Mouse (Mus musculus): Measurements from ENCODE around the gene Slc7a11.
"Not testable (repeated sequence)": the region's sequence is repeated elsewhere in the genome, so short reads cannot be mapped to it uniquely, and the experiment has no call there.

Gene Slc7a11

GRCm38 (mm10) chr3:50443421-50443916 lies at the start of gene Slc7a11:
TSS of gene Slc7a11 (minus strand) at chr3:50443614.
- in situ Hi-C loops (cut with MboI; ENCODE audit: low sequenced_read_pairs): no loop called here

GRCm38 (mm10) chr3:50491678-50492077 lies 48.3 kb upstream of the Slc7a11 start:
- in situ Hi-C loops (cut with MboI; ENCODE audit: low sequenced_read_pairs): no loop called here

- in situ Hi-C loops (cut with MboI; ENCODE audit: low sequenced_read_pairs): no loop called here
These were observed 40.7 kb upstream of the Slc7a11 start for GRCm38 (mm10) chr3:50484076-50484475.

DNA sequence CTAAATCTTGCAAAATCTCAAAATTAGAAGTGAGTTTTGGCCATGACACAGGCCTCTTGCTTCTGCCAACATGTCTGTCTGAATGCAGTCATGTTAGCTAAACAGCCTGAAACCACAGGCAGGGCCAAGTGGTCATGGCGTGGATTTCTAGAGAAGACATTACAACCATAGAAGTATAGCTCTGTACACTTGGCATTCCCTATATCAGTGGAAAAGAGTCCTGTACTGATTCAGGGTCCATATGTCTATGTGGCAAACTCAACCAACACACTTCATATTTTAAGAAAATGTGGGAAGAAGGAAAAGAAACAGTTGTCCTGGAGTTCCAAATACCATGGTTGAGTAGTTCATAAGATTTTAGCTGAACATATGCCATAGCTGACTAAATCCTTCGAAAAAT lies 18.8 kb upstream of the Slc7a11 start:
- in situ Hi-C loops (cut with MboI; ENCODE audit: low sequenced_read_pairs): no loop called here

DNA sequence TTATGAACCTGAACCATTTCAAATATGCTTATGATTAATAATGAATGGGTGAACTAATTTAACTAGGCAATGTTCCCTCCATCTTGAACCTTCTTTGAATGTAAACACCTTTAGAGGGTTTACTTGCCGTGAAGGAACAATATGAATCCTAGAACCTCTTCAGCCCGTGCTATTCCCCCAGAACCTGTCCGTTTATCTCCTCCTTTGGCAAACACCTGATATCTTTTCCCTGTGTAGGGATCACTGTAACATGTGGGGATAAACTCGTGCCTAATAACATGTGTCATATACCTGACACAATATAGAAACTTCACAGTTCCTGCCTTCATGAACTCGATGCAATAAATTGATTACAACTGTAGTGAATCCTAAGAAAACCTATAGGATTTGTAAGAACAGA lies 13.7 kb upstream of the Slc7a11 start:
- in situ Hi-C loops (cut with MboI; ENCODE audit: low sequenced_read_pairs): no loop called here

DNA sequence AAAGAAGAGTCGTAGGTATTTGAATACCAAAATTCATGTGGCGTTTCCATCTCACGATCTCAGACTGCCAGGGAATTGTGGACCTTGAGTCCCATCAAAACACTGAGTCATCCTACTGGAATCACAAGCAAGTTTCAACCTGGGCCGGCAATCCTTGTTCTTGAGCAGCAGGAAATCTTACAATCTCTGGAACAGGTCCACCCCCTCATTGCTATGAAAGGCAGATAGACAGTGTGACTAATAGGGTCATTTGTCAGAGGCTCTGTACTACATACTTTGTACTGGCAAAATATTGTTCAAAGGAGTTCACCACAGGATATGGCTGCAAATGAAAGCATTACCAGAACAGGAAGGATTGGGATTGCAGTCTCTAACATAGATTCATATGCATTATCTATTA lies 13.2 kb upstream of the Slc7a11 start:
- in situ Hi-C loops (cut with MboI; ENCODE audit: low sequenced_read_pairs): no loop called here

GRCm38 (mm10) chr3:50456023-50456422 lies 12.6 kb upstream of the Slc7a11 start:
- in situ Hi-C loops (cut with MboI; ENCODE audit: low sequenced_read_pairs): no loop called here

GRCm38 (mm10) chr3:50445050-50445775 lies 1.8 kb upstream of the Slc7a11 start:
- in situ Hi-C loops (cut with MboI; ENCODE audit: low sequenced_read_pairs): no loop called here

GRCm38 (mm10) chr3:50443942-50444341 lies 528 bp upstream of the Slc7a11 start:
- in situ Hi-C loops (cut with MboI; ENCODE audit: low sequenced_read_pairs): no loop called here

- in situ Hi-C loops (cut with MboI; ENCODE audit: low sequenced_read_pairs): no loop called here
These were observed 797 bp downstream of the Slc7a11 start for GRCm38 (mm10) chr3:50442341-50443292.

- in situ Hi-C loops (cut with MboI; ENCODE audit: low sequenced_read_pairs): no loop called here
These were observed 2.1 kb downstream of the Slc7a11 start for GRCm38 (mm10) chr3:50441330-50441729.

DNA sequence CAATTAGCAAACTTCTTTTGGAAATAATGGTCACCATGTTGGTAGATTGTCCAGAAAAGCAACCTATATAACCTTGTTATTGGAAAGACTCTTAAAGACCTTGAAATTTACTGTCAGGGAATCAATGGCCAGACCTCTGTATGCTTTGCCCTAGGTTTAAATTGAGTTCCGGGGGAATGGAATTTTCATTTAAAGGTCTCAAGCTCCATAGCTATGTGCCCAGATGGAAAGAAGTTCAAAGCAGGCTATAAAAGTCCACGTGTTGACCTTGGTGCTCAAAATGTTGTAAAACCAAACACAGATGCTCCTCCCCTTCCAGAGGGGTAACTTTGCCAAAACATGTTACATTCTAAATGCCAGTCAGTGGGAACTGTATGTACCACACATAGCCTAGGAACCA lies 3.0 kb downstream of the Slc7a11 start:
- in situ Hi-C loops (cut with MboI; ENCODE audit: low sequenced_read_pairs): no loop called here

GRCm38 (mm10) chr3:50439429-50439828 lies 4.0 kb downstream of the Slc7a11 start:
- in situ Hi-C loops (cut with MboI; ENCODE audit: low sequenced_read_pairs): no loop called here

DNA sequence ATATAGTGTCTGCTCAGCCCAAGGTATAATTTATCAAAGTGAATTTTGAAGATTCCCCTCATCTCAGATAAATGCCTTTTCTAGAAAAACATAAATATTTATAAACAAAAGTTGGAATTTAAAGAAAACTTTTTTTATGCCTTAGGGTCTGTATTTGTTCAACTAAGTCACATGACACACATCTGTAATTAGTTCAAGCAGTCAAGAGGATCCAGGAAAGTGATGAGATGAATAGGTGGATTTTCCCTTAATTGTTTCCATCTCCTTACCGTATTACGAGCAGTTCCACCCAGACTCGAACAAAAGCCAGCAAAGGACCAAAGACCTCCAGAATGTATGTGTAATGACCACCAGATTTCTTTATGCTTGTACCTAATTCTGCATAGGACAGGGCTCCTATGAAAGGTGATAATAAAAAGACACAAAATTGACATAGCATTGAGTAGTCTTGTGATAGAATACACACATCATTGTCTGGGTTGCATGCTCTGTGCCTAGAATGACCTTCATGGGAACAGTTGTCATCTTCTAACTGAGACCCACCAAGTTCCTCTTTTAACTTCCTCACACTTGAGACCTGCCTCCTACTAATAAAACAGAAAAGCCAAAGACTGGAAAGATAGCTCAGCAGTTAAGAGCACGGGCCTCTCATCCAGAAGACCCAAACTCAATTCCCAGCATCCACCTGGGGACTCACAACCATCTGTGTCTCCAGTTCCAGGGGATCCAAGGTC lies 4.7 kb downstream of the Slc7a11 start:
- in situ Hi-C loops (cut with MboI; ENCODE audit: low sequenced_read_pairs): no loop called here

DNA sequence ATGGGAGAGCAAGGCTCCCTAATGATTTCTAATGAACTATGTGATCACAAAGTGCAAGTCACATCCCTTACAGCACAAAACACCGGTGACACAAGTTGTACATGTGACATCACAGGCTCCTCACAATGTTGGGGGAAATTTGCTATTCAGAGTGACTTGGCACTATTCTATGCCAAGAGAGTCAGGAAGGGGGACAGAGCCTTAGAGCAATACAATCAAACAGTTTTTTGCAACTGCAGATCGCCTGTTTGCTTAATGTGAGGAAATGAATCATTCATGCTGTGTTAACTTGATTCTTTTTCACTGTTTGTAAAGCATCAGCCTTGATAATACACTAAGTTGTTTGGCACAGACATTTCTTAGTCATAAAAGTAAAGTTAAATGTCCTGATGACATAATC lies 5.3 kb downstream of the Slc7a11 start:
- in situ Hi-C loops (cut with MboI; ENCODE audit: low sequenced_read_pairs): not testable (repeated sequence)

GRCm38 (mm10) chr3:50436409-50436808 lies 7.0 kb downstream of the Slc7a11 start:
- in situ Hi-C loops (cut with MboI; ENCODE audit: low sequenced_read_pairs): not testable (repeated sequence)

- in situ Hi-C loops (cut with MboI; ENCODE audit: low sequenced_read_pairs): no loop called here
These were observed 9.6 kb downstream of the Slc7a11 start for GRCm38 (mm10) chr3:50433831-50434230.

DNA sequence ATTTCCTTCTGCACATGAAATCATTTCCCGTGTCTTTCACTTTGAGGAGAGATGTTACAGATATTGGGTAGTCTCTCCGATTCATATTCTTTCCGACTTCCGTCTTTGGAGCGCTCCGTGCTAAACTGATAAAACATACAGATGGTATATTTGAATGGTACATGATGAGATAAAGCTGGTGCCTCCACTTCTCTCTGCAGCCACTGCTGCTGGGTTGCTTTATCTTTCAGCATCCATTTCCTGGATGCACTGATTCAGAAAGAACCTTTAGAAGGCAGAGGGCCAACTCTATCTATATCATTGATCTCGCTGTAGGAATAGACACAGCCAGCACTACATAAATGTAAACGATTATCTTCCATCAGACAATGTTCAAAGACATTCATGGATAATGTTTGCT lies 12.6 kb downstream of the Slc7a11 start:
- in situ Hi-C loops (cut with MboI; ENCODE audit: low sequenced_read_pairs): no loop called here

- in situ Hi-C loops (cut with MboI; ENCODE audit: low sequenced_read_pairs): no loop called here
These were observed 21.7 kb downstream of the Slc7a11 start for GRCm38 (mm10) chr3:50421480-50422277.

- in situ Hi-C loops (cut with MboI; ENCODE audit: low sequenced_read_pairs): no loop called here
These were observed 24.3 kb downstream of the Slc7a11 start for GRCm38 (mm10) chr3:50419161-50419560.

Measured in CH12F3 (cell line).